Mouse (Mus musculus) small intestine, adult 2 months (tissue): Measurements from ENCODE around the gene Pam.

Experiments used
- CTCF ChIP-seq: fragments of 200-500 bp; IDR thresholded peaks from 2 replicates; pipeline ENCODE4 v1.5.1; 2012; ENCODE audit warnings: low read depth, mild to moderate bottlenecking, control low read depth, inconsistent platforms, low read length, moderate library complexity, mixed read lengths; ENCODE audit not compliant: insufficient replicate concordance, insufficient read length; ENCODE audit errors: extremely low read depth
- POLR2A ChIP-seq: fragments of 200-500 bp; IDR thresholded peaks from 2 replicates; pipeline ENCODE4 v1.6.1; 2012; ENCODE audit warnings: low read depth, mild to moderate bottlenecking, control low read depth, inconsistent platforms, low read length, moderate library complexity

DNA sequence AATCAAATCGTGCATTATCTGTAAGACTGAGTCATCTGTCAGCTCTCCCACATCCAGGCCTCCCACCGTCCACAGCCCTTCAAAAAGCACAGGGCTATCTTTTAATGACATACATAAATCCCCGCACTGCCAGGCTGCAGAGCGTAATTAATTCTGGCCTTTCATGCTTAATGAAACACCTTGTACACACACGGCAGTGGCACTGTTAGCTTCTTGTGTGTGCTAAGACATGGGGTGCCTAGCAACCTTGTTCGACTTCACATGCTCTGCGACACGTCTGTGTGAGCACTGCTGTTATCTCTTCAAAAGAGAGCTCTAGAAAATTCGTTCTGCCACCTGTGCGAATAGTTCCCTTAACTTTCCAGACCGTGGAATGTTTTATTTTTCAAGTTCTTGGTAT is 120.5 kb downstream of the Pam start:
- TF ChIP-seq POLR2A (no peak), CTCF (no peak)
